9 mouse cellular contexts compared by ENCODE assay signal in genomic region chr14:34363490-34364253, GRCm38 (mm10). TPM values are rescaled to one million over a fixed set of nuclear protein-coding genes. Genes with fewer than 3 reads are reported as not detected.
A peak's percentile ranks its signal among the peaks of the same experiment; 100 is the strongest.
DNase-seq lines count a peak whose midpoint lies in the region; ATAC-seq and TF ChIP-seq lines count a peak whose summit lies in the region.
"Had no signal": no experiment of that assay in that cellular context is flagged by ENCODE, and none has a peak within 500 bp of the region (broad histone marks: within the 10 kb centered on the region; RNA-seq: fewer than 3 reads in every experiment).

No protein-coding gene starts in this region.

- peaks cover 13% of the 10 kb centered on the region; the same call in 1 of the 2 replicates for H3K27me3 ChIP-seq in G1E (ENCODE audit: insufficient read depth, low read length)
- no peaks in the 10 kb centered on the region for H3K27me3 ChIP-seq in forebrain, embryonic 15.5 days
- no peaks in the 10 kb centered on the region for H3K27me3 ChIP-seq in lung, embryonic 14.5 days (ENCODE audit: insufficient read depth, low read length)
- no peaks in the 10 kb centered on the region for H3K27me3 ChIP-seq in neural tube, embryonic 14.5 days (ENCODE audit: control insufficient read depth, insufficient read depth, low read length)

- no peak for TF ChIP-seq CTCF in G1E (IDR thresholded peaks at IDR 0.05; ENCODE audit: low read depth, low read length)
- peak; percentile 55 for TF ChIP-seq CTCF in lung, embryonic 14.5 days (IDR thresholded peaks at IDR 0.05; ENCODE audit: low read depth)

- peak overlapping the region; percentile 12; the same call in 1 of the 2 replicates for H3K27ac ChIP-seq in forebrain, embryonic 15.5 days (replicated peaks)
- no peak overlapping the region for H3K27ac ChIP-seq in lung, embryonic 14.5 days (ENCODE audit: low read depth)
- no peak overlapping the region; the same call in 1 of the 2 replicates for H3K27ac ChIP-seq in neural tube, embryonic 14.5 days (ENCODE audit: low read depth, low read length)

- peaks cover 5% of the 10 kb centered on the region for H3K9me3 ChIP-seq in G1E (replicated peaks)
- H3K9me3 ChIP-seq in forebrain, embryonic 15.5 days: no peaks in the 10 kb centered on the region
- no peaks in the 10 kb centered on the region for H3K9me3 ChIP-seq in lung, embryonic 14.5 days (ENCODE audit: low read depth, low read length)
- H3K9me3 ChIP-seq in neural tube, embryonic 14.5 days (ENCODE audit: control insufficient read depth, low read length): no peaks in the 10 kb centered on the region

- intact Hi-C loops in heart, postnatal 14 days (cut with DNase I): loop anchor here (5.0 kb wide), 1 partner anchor 51 kb away; the partner anchor contains the start of genes Glud1 and Shld2

- peak; percentile 48; the same call in 1 of the 2 replicates for ATAC-seq in G1E (ENCODE audit: extremely low read depth, insufficient number of reproducible peaks, low FRiP score, poor library complexity, severe bottlenecking)
- ATAC-seq in forebrain, embryonic 15.5 days (replicated peaks): peak; percentile 87
- ATAC-seq in lung, embryonic 14.5 days (ENCODE audit: insufficient read depth): peak; percentile 87
- peak; percentile 85 for ATAC-seq in neural tube, embryonic 14.5 days (ENCODE audit: low read depth)

- H3K4me3 ChIP-seq in G1E (ENCODE audit: low read depth, low read length): no peak overlapping the region; the same call in 1 of the 2 replicates
- peak overlapping the region; percentile 46 for H3K4me3 ChIP-seq in forebrain, embryonic 15.5 days
- peak overlapping the region; percentile 34 for H3K4me3 ChIP-seq in lung, embryonic 14.5 days (ENCODE audit: low read depth, low read length)
- H3K4me3 ChIP-seq in neural tube, embryonic 14.5 days (ENCODE audit: low read depth, low read length): peak overlapping the region; percentile 37

- peaks cover 12% of the 10 kb centered on the region for H3K4me1 ChIP-seq in G1E (ENCODE audit: insufficient read depth, low read depth, low read length)
- peaks cover 16% of the 10 kb centered on the region for H3K4me1 ChIP-seq in forebrain, embryonic 15.5 days
- H3K4me1 ChIP-seq in lung, embryonic 14.5 days (ENCODE audit: insufficient read depth): no peaks in the 10 kb centered on the region
- no peaks in the 10 kb centered on the region for H3K4me1 ChIP-seq in neural tube, embryonic 14.5 days (ENCODE audit: control insufficient read depth, insufficient read depth, low read length)

- H3K9ac ChIP-seq in forebrain, embryonic 15.5 days (replicated peaks): peak overlapping the region; percentile 64
- peak overlapping the region; percentile 30 for H3K9ac ChIP-seq in lung, embryonic 14.5 days
- H3K9ac ChIP-seq in neural tube, embryonic 14.5 days (replicated peaks; ENCODE audit: low read depth, low read length): peak overlapping the region; percentile 54

- 1% methylated on average over 32 of the region's 32 CpGs for WGBS in forebrain, embryonic 15.5 days
- 5% methylated on average over 32 of the region's 32 CpGs for WGBS in lung, embryonic 14.5 days
- WGBS in neural tube, embryonic 14.5 days: 1% methylated on average over 32 of the region's 32 CpGs

- H3K36me3 ChIP-seq in G1E (replicated peaks): no peaks in the 10 kb centered on the region
- no peaks in the 10 kb centered on the region for H3K36me3 ChIP-seq in forebrain, embryonic 15.5 days
- no peaks in the 10 kb centered on the region for H3K36me3 ChIP-seq in lung, embryonic 14.5 days (ENCODE audit: insufficient read depth)
- H3K36me3 ChIP-seq in neural tube, embryonic 14.5 days (ENCODE audit: control insufficient read depth, insufficient read depth, low read length): no peaks in the 10 kb centered on the region

- H3K4me2 ChIP-seq in forebrain, embryonic 15.5 days (replicated peaks): peak overlapping the region; percentile 86
- H3K4me2 ChIP-seq in lung, embryonic 14.5 days: peak overlapping the region; percentile 76
- peak overlapping the region; percentile 86 for H3K4me2 ChIP-seq in neural tube, embryonic 14.5 days (ENCODE audit: low read depth, low read length)

- no peak for DNase-seq in G1E (ENCODE audit: low spot score)
- peak; percentile 29 for DNase-seq in c-Kit-positive CD71-positive TER-119-positive erythroid progenitor cells, embryonic 14.5 days (ENCODE audit: low spot score)
- peak; percentile 73 for DNase-seq in heart, postnatal 14 days
- DNase-seq in kidney, postnatal 4 days: peak; percentile 72 to 82
- peak; percentile 68 for DNase-seq in lung, embryonic 14.5 days
- DNase-seq in urinary bladder, postnatal 10 days (ENCODE audit: low spot score): peak; percentile 39

RNA-seq across cellular contexts. Expression of gene Fam25c, which starts 8.4 kb away (rescaled TPM):
- not detected in 2 replicates for total RNA-seq in G1E (2014; fragmentation: Nextera tagmentation)
- not detected in 2 replicates for total RNA-seq in G1E (2017)
- polyA plus RNA-seq in G1E (2012): not detected in 2 replicates
- polyA plus RNA-seq in forebrain, embryonic 15.5 days (2015; fragmentation: Nextera tagmentation; extraction: Ambion mirVana): not detected in 2 replicates
- total RNA-seq in heart, postnatal 14 days (2021): not detected
- not detected in 2 replicates for polyA plus RNA-seq in lung, embryonic 14.5 days (2014; fragmentation: Nextera tagmentation; extraction: Ambion mirVana)
- polyA plus RNA-seq in neural tube, embryonic 14.5 days (2014; fragmentation: Nextera tagmentation; extraction: Ambion mirVana): not detected in 2 replicates
- total RNA-seq: layer of hippocampus, adult 8-10 months had no signal

RNA-seq across cellular contexts. Expression of gene Sncg, which starts 10.9 kb away (rescaled TPM):
- total RNA-seq in G1E (2014; fragmentation: Nextera tagmentation) (not detected in 2 replicates), G1E (2017) (0.23 and 0.27 TPM in 2 replicates)
- polyA plus RNA-seq in G1E (2012): not detected in 2 replicates
- 1.9 and 2.9 TPM in 2 replicates for polyA plus RNA-seq in forebrain, embryonic 15.5 days (2015; fragmentation: Nextera tagmentation; extraction: Ambion mirVana)
- total RNA-seq in heart, postnatal 14 days (2021): 1 to 10 TPM; 5.0 to 5.7 TPM
- 4.9 and 5.2 TPM in 2 replicates for polyA plus RNA-seq in lung, embryonic 14.5 days (2014; fragmentation: Nextera tagmentation; extraction: Ambion mirVana)
- 279 and 514 TPM in 2 replicates for polyA plus RNA-seq in neural tube, embryonic 14.5 days (2014; fragmentation: Nextera tagmentation; extraction: Ambion mirVana)

RNA-seq across cellular contexts. Expression of gene Mmrn2, which starts 11.6 kb away (rescaled TPM):
- total RNA-seq in G1E (2014; fragmentation: Nextera tagmentation) (not detected in 2 replicates), G1E (2017) (0.11 and 0.12 TPM in 2 replicates)
- 0.01 TPM in 2 replicates for polyA plus RNA-seq in G1E (2012)
- polyA plus RNA-seq in forebrain, embryonic 15.5 days (2015; fragmentation: Nextera tagmentation; extraction: Ambion mirVana): 4.2 and 4.3 TPM in 2 replicates
- 10 to 100 TPM; 39.5 to 43.8 TPM for total RNA-seq in heart, postnatal 14 days (2021)
- 9.9 and 12.1 TPM in 2 replicates for polyA plus RNA-seq in lung, embryonic 14.5 days (2014; fragmentation: Nextera tagmentation; extraction: Ambion mirVana)
- 2.4 and 4.3 TPM in 2 replicates for polyA plus RNA-seq in neural tube, embryonic 14.5 days (2014; fragmentation: Nextera tagmentation; extraction: Ambion mirVana)

RNA-seq across cellular contexts. Expression of gene Glud1, which starts 53.1 kb away (rescaled TPM):
- total RNA-seq in G1E (2014; fragmentation: Nextera tagmentation) (92.0 and 118 TPM in 2 replicates), G1E (2017) (83.9 and 109 TPM in 2 replicates)
- polyA plus RNA-seq in G1E (2012): 45.9 and 61.4 TPM in 2 replicates
- 93.2 and 100 TPM in 2 replicates for polyA plus RNA-seq in forebrain, embryonic 15.5 days (2015; fragmentation: Nextera tagmentation; extraction: Ambion mirVana)
- total RNA-seq in heart, postnatal 14 days (2021): 100 to 1,000 TPM; 128 to 137 TPM
- 76.5 and 84.2 TPM in 2 replicates for polyA plus RNA-seq in lung, embryonic 14.5 days (2014; fragmentation: Nextera tagmentation; extraction: Ambion mirVana)
- 145 and 152 TPM in 2 replicates for polyA plus RNA-seq in neural tube, embryonic 14.5 days (2014; fragmentation: Nextera tagmentation; extraction: Ambion mirVana)

RNA-seq across cellular contexts. Expression of gene Shld2, which starts 53.4 kb away (rescaled TPM):
- 21.1 and 24.2 TPM in 2 replicates for total RNA-seq in G1E (2014; fragmentation: Nextera tagmentation)
- total RNA-seq in G1E (2017): 14.6 and 14.8 TPM in 2 replicates
- 6.2 and 7.9 TPM in 2 replicates for polyA plus RNA-seq in G1E (2012)
- 7.6 and 8.0 TPM in 2 replicates for polyA plus RNA-seq in forebrain, embryonic 15.5 days (2015; fragmentation: Nextera tagmentation; extraction: Ambion mirVana)
- 1 to 10 TPM; 7.2 to 7.6 TPM for total RNA-seq in heart, postnatal 14 days (2021)
- polyA plus RNA-seq in lung, embryonic 14.5 days (2014; fragmentation: Nextera tagmentation; extraction: Ambion mirVana): 9.9 and 10.7 TPM in 2 replicates
- 5.1 and 8.0 TPM in 2 replicates for polyA plus RNA-seq in neural tube, embryonic 14.5 days (2014; fragmentation: Nextera tagmentation; extraction: Ambion mirVana)

Comparison
In these comparisons a context has a peak if more than half of its experiments do, and no peak if none do; other contexts are left out.
1. RNA of gene Sncg, which starts 10.9 kb away (polyA plus RNA-seq): 279 to 514 TPM in neural tube, embryonic 14.5 days; 4.9 to 5.2 TPM in lung, embryonic 14.5 days, 1.9 to 2.9 TPM in forebrain, embryonic 15.5 days and not detected in G1E; every median in the first group is over 10 times any median in the second.
2. Peak in every context shown above with its lines, with median percentiles within 50 percentile points of each other: ATAC-seq, H3K4me2 ChIP-seq and H3K9ac ChIP-seq.